Mouse (Mus musculus): Measurements from ENCODE around the gene Gpam. TPM values are rescaled to one million over a fixed set of nuclear protein-coding genes. Genes with fewer than 3 reads are reported as not detected.
"Not testable (repeated sequence)": the region's sequence is repeated elsewhere in the genome, so short reads cannot be mapped to it uniquely, and the experiment has no call there.

Gene Gpam
- polyA plus RNA-seq, 1 experiment from 2014 or later, result 20.2 TPM

DNA sequence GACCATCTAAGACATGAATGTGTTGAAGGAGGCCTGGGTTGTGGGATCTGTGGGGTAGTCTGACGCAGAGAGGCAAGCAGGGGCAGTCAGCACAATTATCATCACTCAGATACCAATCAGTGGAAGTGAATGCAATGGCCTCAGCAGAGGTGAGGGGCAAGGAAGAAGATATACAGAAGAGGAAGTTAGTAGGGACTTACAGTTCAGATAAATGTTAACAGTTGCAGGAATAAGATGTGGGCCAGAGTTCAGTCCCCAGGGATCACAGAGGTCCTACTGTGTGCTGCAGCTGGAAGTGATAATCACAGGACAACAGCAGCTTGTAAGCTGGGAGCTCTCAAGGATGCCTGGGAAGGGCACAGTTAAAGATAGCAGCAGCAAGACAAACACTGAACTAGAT, 37.1 kb upstream of the Gpam start:
- 88% methylated on average over 1 of the region's 1 CpGs for WGBS
- Histone ChIP-seq H3K27ac (ENCODE audit: low read depth, low read length) (no peak overlapping the region), H3K9ac (ENCODE audit: low read length) (no peak overlapping the region), H3K27me3 (ENCODE audit: control insufficient read depth, insufficient read depth, low read length) (no peaks in the 10 kb centered on the region), H3K4me3 (ENCODE audit: low read depth, low read length) (no peak overlapping the region), H3K36me3 (ENCODE audit: control insufficient read depth, insufficient read depth, low read length) (no peaks in the 10 kb centered on the region), H3K9me3 (ENCODE audit: control insufficient read depth, low read length) (no peaks in the 10 kb centered on the region; the same call in 1 of the 2 replicates), H3K4me2 (ENCODE audit: low read depth, low read length, severe bottlenecking) (no peak overlapping the region), H3K4me1 (replicated peaks; ENCODE audit: control insufficient read depth, insufficient read depth, low read length) (no peaks in the 10 kb centered on the region)
- ATAC-seq (replicated peaks; ENCODE audit: low FRiP score) (no peak), DNase-seq (ENCODE audit: low spot score) (no peak)

DNA sequence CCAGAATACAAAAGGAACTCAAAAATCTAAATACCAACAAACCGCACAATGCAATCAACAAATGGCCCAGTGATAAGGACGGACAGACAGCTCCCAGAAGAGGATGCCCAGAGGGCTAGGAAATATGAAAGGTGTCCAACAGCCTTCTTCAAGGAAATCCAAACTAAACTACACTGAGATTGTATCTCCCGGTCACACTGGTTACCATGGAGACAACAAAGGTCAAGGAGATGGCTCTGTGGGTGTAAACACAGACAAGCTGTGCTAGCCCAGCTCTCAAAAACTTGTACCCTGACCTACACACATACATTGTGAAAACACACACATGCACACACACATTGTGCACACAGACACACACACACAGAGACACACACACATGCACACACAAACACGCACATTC, 35.2 kb upstream of the Gpam start:
- Histone ChIP-seq H3K9ac (ENCODE audit: low read length) (no peak overlapping the region), H3K27ac (ENCODE audit: low read depth, low read length) (no peak overlapping the region), H3K4me2 (ENCODE audit: low read depth, low read length, severe bottlenecking) (no peak overlapping the region), H3K9me3 (ENCODE audit: control insufficient read depth, low read length) (no peaks in the 10 kb centered on the region), H3K4me1 (replicated peaks; ENCODE audit: control insufficient read depth, insufficient read depth, low read length) (no peaks in the 10 kb centered on the region), H3K27me3 (ENCODE audit: control insufficient read depth, insufficient read depth, low read length) (no peaks in the 10 kb centered on the region), H3K4me3 (ENCODE audit: low read depth, low read length) (no peak overlapping the region), H3K36me3 (ENCODE audit: control insufficient read depth, insufficient read depth, low read length) (no peaks in the 10 kb centered on the region)
- DNase-seq (ENCODE audit: low spot score) (no peak), ATAC-seq (replicated peaks; ENCODE audit: low FRiP score) (no peak)
- WGBS, result 83% methylated on average over 4 of the region's 4 CpGs

DNA sequence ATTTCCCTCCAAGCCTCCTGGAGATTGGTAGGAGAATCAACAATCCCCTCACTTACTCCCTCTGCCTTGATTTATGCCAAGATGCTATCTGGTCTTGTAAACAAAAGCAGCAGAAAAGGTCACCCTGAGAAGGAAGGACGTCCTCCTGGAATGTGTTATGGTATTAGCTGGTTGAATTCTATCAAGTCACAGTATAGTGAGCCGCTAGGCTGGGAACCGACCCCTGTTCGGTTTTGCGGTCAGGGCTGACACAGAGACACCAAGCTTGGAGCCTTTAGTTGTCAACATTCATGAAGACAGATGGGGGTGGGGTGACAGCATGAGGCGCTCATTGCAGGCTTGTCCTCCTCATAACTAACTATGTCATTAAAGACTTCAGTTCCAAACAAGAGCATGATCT, 32.8 kb upstream of the Gpam start:
- H3K4me3 ChIP-seq (ENCODE audit: low read depth, low read length), result no peak overlapping the region
- no peak overlapping the region for H3K9ac ChIP-seq (ENCODE audit: low read length)
- H3K27me3 ChIP-seq (ENCODE audit: control insufficient read depth, insufficient read depth, low read length), result no peaks in the 10 kb centered on the region
- WGBS, result 87% methylated on average over 6 of the region's 6 CpGs
- DNase-seq (ENCODE audit: low spot score) (no peak), ATAC-seq (replicated peaks; ENCODE audit: low FRiP score) (no peak)
- H3K9me3 ChIP-seq (ENCODE audit: control insufficient read depth, low read length), result no peaks in the 10 kb centered on the region
- no peak overlapping the region for H3K27ac ChIP-seq (ENCODE audit: low read depth, low read length)
- no peaks in the 10 kb centered on the region for H3K36me3 ChIP-seq (ENCODE audit: control insufficient read depth, insufficient read depth, low read length)
- H3K4me1 ChIP-seq (replicated peaks; ENCODE audit: control insufficient read depth, insufficient read depth, low read length), result no peaks in the 10 kb centered on the region
- H3K4me2 ChIP-seq (ENCODE audit: low read depth, low read length, severe bottlenecking), result no peak overlapping the region

DNA sequence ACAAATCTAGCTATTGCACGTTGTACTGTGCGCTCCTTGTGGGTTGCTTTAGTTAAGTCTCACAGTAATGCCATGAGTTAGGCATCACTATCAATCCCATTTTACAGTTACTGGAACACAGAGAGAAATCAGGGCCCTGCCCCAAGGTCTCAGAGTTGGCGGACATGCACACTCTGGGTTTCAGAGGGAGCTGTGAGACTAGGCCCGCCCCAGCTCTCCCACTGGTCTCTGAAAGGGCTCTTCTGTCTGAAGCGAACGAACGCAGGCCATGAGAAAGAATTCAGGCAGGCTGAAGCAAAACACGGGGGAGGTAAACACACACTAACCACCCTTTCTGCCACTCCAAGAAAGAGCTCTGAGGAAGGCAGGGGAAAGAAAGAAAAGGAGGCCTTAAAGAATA, 31.6 kb upstream of the Gpam start:
- Histone ChIP-seq H3K9me3 (ENCODE audit: control insufficient read depth, low read length) (no peaks in the 10 kb centered on the region), H3K9ac (ENCODE audit: low read length) (no peak overlapping the region), H3K27me3 (ENCODE audit: control insufficient read depth, insufficient read depth, low read length) (no peaks in the 10 kb centered on the region), H3K36me3 (ENCODE audit: control insufficient read depth, insufficient read depth, low read length) (no peaks in the 10 kb centered on the region), H3K4me3 (ENCODE audit: low read depth, low read length) (no peak overlapping the region), H3K27ac (ENCODE audit: low read depth, low read length) (no peak overlapping the region), H3K4me2 (ENCODE audit: low read depth, low read length, severe bottlenecking) (no peak overlapping the region), H3K4me1 (replicated peaks; ENCODE audit: control insufficient read depth, insufficient read depth, low read length) (no peaks in the 10 kb centered on the region)
- DNase-seq (ENCODE audit: low spot score) (no peak), ATAC-seq (replicated peaks; ENCODE audit: low FRiP score) (no peak)
- 70% methylated on average over 8 of the region's 8 CpGs for WGBS

DNA sequence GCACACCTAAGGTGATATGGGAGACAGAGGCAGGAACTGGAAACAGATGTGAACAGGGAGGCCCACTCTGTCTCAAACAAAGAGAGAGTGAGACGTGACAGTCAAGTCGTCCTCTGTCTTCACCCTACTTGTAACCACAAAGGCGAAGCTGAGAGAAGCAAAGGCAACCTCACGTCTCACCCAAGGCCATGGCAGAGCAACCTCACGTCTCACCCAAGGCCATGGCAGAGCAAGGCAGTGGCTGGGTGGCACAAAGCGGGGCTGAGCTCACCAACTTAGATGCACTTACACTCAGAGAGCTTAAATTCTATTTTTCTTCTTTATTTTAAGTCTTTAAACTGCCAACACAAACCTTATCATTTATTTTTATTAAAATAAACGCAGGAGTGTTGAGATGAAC, 30.0 kb upstream of the Gpam start:
- H3K9me3 ChIP-seq (ENCODE audit: control insufficient read depth, low read length), result no peaks in the 10 kb centered on the region
- no peaks in the 10 kb centered on the region for H3K4me1 ChIP-seq (replicated peaks; ENCODE audit: control insufficient read depth, insufficient read depth, low read length)

GRCm38 (mm10) chr19:55152983-55153382, 25.9 kb upstream of the Gpam start:
- ATAC-seq (replicated peaks; ENCODE audit: low FRiP score), result no peak
- 89% methylated on average over 6 of the region's 6 CpGs for WGBS
- DNase-seq (ENCODE audit: low spot score), result no peak
- Histone ChIP-seq H3K4me2 (ENCODE audit: low read depth, low read length, severe bottlenecking) (no peak overlapping the region), H3K4me3 (ENCODE audit: low read depth, low read length) (no peak overlapping the region), H3K27me3 (ENCODE audit: control insufficient read depth, insufficient read depth, low read length) (no peaks in the 10 kb centered on the region), H3K9me3 (ENCODE audit: control insufficient read depth, low read length) (no peaks in the 10 kb centered on the region), H3K4me1 (replicated peaks; ENCODE audit: control insufficient read depth, insufficient read depth, low read length) (no peaks in the 10 kb centered on the region), H3K9ac (ENCODE audit: low read length) (no peak overlapping the region), H3K27ac (ENCODE audit: low read depth, low read length) (no peak overlapping the region), H3K36me3 (ENCODE audit: control insufficient read depth, insufficient read depth, low read length) (no peaks in the 10 kb centered on the region)

More for the DNA sequence above, 30.0 kb upstream of the Gpam start:
- Histone ChIP-seq H3K27me3 (ENCODE audit: control insufficient read depth, insufficient read depth, low read length) (no peaks in the 10 kb centered on the region), H3K4me3 (ENCODE audit: low read depth, low read length) (no peak overlapping the region), H3K4me2 (ENCODE audit: low read depth, low read length, severe bottlenecking) (no peak overlapping the region), H3K27ac (ENCODE audit: low read depth, low read length) (no peak overlapping the region), H3K36me3 (ENCODE audit: control insufficient read depth, insufficient read depth, low read length) (no peaks in the 10 kb centered on the region), H3K9ac (ENCODE audit: low read length) (no peak overlapping the region)
- DNase-seq (ENCODE audit: low spot score) (no peak), ATAC-seq (replicated peaks; ENCODE audit: low FRiP score) (no peak)
- WGBS, result 85% methylated on average over 7 of the region's 7 CpGs

GRCm38 (mm10) chr19:55152274-55152673, 25.2 kb upstream of the Gpam start:
- not testable (repeated sequence) for H3K4me3 ChIP-seq (ENCODE audit: low read depth, low read length); DNase-seq (ENCODE audit: low spot score); H3K36me3 ChIP-seq (ENCODE audit: control insufficient read depth, insufficient read depth, low read length); H3K9me3 ChIP-seq (ENCODE audit: control insufficient read depth, low read length); H3K27me3 ChIP-seq (ENCODE audit: control insufficient read depth, insufficient read depth, low read length); H3K27ac ChIP-seq (ENCODE audit: low read depth, low read length); H3K4me2 ChIP-seq (ENCODE audit: low read depth, low read length, severe bottlenecking); H3K4me1 ChIP-seq (replicated peaks; ENCODE audit: control insufficient read depth, insufficient read depth, low read length); ATAC-seq (replicated peaks; ENCODE audit: low FRiP score); H3K9ac ChIP-seq (ENCODE audit: low read length)
- 83% methylated on average over 5 of the region's 6 CpGs for WGBS

DNA sequence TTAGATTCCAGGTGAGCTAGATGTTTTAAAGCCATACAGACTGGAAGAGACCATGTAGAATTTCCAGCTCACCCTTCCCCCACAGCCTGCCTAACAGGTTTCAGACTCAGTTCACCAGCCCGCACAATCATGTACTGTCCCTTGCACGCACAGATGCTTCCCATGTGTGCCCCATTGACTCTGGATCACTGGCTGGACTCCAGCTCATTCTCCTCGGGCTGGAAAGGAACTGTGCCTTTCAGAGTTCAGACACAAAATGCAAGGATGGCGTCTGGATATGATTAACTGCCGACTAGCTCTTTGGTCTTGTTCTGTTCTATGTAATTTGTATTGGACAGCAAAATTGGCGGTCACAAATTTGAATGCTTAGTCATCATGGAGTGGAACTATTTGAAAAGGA, 22.6 kb upstream of the Gpam start:
- H3K36me3 ChIP-seq (ENCODE audit: control insufficient read depth, insufficient read depth, low read length), result no peaks in the 10 kb centered on the region
- no peaks in the 10 kb centered on the region for H3K27me3 ChIP-seq (ENCODE audit: control insufficient read depth, insufficient read depth, low read length)
- H3K9me3 ChIP-seq (ENCODE audit: control insufficient read depth, low read length), result no peaks in the 10 kb centered on the region
- ATAC-seq (replicated peaks; ENCODE audit: low FRiP score) (no peak), DNase-seq (ENCODE audit: low spot score) (no peak)
- H3K9ac ChIP-seq (ENCODE audit: low read length), result no peak overlapping the region
- WGBS, result 78% methylated on average over 6 of the region's 6 CpGs
- H3K4me2 ChIP-seq (ENCODE audit: low read depth, low read length, severe bottlenecking), result no peak overlapping the region
- no peak overlapping the region for H3K4me3 ChIP-seq (ENCODE audit: low read depth, low read length)
- peaks cover 7% of the 10 kb centered on the region for H3K4me1 ChIP-seq (replicated peaks; ENCODE audit: control insufficient read depth, insufficient read depth, low read length)
- no peak overlapping the region for H3K27ac ChIP-seq (ENCODE audit: low read depth, low read length)

GRCm38 (mm10) chr19:55148109-55148508, 21.1 kb upstream of the Gpam start:
- ATAC-seq (replicated peaks; ENCODE audit: low FRiP score) (no peak), DNase-seq (ENCODE audit: low spot score) (no peak)
- no peak overlapping the region for H3K9ac ChIP-seq (ENCODE audit: low read length)
- H3K27ac ChIP-seq (ENCODE audit: low read depth, low read length), result no peak overlapping the region
- no peaks in the 10 kb centered on the region for H3K27me3 ChIP-seq (ENCODE audit: control insufficient read depth, insufficient read depth, low read length)
- H3K4me3 ChIP-seq (ENCODE audit: low read depth, low read length), result no peak overlapping the region
- H3K4me2 ChIP-seq (ENCODE audit: low read depth, low read length, severe bottlenecking), result no peak overlapping the region
- no peaks in the 10 kb centered on the region for H3K36me3 ChIP-seq (ENCODE audit: control insufficient read depth, insufficient read depth, low read length)
- peaks cover 16% of the 10 kb centered on the region for H3K4me1 ChIP-seq (replicated peaks; ENCODE audit: control insufficient read depth, insufficient read depth, low read length)
- no peaks in the 10 kb centered on the region for H3K9me3 ChIP-seq (ENCODE audit: control insufficient read depth, low read length)
- WGBS, result 88% methylated on average over 6 of the region's 6 CpGs
